Mouse (Mus musculus) erythroblast, embryonic 14.5 days (primary cell): ENCODE measurements around the gene Sgip1.

Experiments used
- GATA1 ChIP-seq: IDR thresholded peaks from 2 replicates; pipeline ENCODE4 v1.6.1; 2012; ENCODE audit warnings: low read length, inconsistent platforms, mixed read lengths
- TAL1 ChIP-seq: IDR thresholded peaks from 3 replicates; pipeline ENCODE4 v1.6.1; 2012; ENCODE audit warnings: low read length, inconsistent platforms, mixed read lengths

DNA sequence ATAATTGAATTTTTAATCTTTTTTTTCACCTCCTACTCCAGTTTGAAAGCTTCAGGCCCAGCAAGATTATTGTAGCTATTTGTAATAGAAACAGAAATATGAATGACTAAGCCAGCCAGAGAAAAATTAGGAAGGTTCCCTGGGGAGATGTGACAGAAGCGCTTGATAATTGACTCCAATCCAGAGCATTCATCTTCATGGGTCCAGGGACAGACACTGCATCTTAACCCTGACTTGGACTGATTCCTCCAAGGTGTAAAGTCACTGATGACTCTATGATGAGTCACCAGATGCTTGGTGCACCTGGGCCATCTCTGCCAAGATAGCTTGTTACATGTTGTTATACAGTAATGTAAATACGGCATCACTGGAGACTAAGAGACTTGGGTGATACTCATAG is 92.6 kb downstream of the Sgip1 start:
- TF ChIP-seq GATA1 (no peak), TAL1 (no peak)
